Mouse (Mus musculus) liver, embryonic 16.5 days (tissue): ENCODE measurements around the gene Lsamp. TPM values are rescaled to one million over a fixed set of nuclear protein-coding genes. Genes with fewer than 3 reads are reported as not detected.

ENCODE experiments used
- ATAC-seq: fragments of 200-750 bp; cut with Nextera tagmentation; 2 replicates; pipeline ENCODE4 v1.8.0; 2017; ENCODE audit warnings: low read depth, mild to moderate bottlenecking, moderate number of reproducible peaks, moderate library complexity
- H3K27ac ChIP-seq: fragments of 300-500 bp; sonication (generic); 2 replicates; pipeline ENCODE4 v1.5.1; 2014; ENCODE audit warnings: mild to moderate bottlenecking, low read length
- H3K27me3 ChIP-seq: fragments of 300-500 bp; sonication (generic); 2 replicates; pipeline ENCODE4 v1.6.1; 2014; ENCODE audit warnings: low read depth, low read length, mixed read lengths; ENCODE audit not compliant: control insufficient read depth, insufficient read depth
- H3K36me3 ChIP-seq: fragments of 300-500 bp; sonication (generic); 2 replicates; pipeline ENCODE4 v1.6.1; 2014; ENCODE audit warnings: mild to moderate bottlenecking; ENCODE audit not compliant: control insufficient read depth, insufficient read depth
- H3K4me1 ChIP-seq: fragments of 300-500 bp; sonication (generic); 2 replicates; pipeline ENCODE4 v1.6.1; 2014; ENCODE audit warnings: low read depth, low read length, mixed read lengths; ENCODE audit not compliant: control insufficient read depth
- H3K4me2 ChIP-seq: fragments of 300-500 bp; sonication (generic); 2 replicates; pipeline ENCODE4 v1.6.1; 2014; ENCODE audit warnings: low read depth, low read length, mixed read lengths
- H3K4me3 ChIP-seq: fragments of 300-500 bp; sonication (generic); 2 replicates; pipeline ENCODE4 v1.5.1; 2014; ENCODE audit warnings: low read depth, mild to moderate bottlenecking, low read length
- H3K9ac ChIP-seq: fragments of 300-500 bp; sonication (generic); 2 replicates; pipeline ENCODE4 v1.6.1; 2014; ENCODE audit warnings: low read depth, low read length
- H3K9me3 ChIP-seq: fragments of 300-500 bp; sonication (generic); replicated peaks from 2 replicates; pipeline ENCODE4 v1.6.1; 2016; ENCODE audit warnings: low read length; ENCODE audit not compliant: control insufficient read depth
- WGBS: fragments of 180-500 bp; shearing (Covaris S2); extraction: QIAGEN DNeasy Blood & Tissue Kit; methylation state at CpG from one replicate; pipeline ENCODE4 v1.1.7; 2014; ENCODE audit not compliant: insufficient replicate concordance; 5-methylcytosine and 5-hydroxymethylcytosine counted together
- polyA plus RNA-seq: library from polyadenylated mRNA; unstranded; fragments of >200 nt; fragmentation: Nextera tagmentation; extraction: Ambion mirVana; gene quantifications from 2 replicates; pipeline ENCODE4 v1.2.1, GENCODE M21; 2015

The Lsamp gene
- polyA plus RNA-seq, 1 experiment from 2014 or later: 0.15 TPM

DNA sequence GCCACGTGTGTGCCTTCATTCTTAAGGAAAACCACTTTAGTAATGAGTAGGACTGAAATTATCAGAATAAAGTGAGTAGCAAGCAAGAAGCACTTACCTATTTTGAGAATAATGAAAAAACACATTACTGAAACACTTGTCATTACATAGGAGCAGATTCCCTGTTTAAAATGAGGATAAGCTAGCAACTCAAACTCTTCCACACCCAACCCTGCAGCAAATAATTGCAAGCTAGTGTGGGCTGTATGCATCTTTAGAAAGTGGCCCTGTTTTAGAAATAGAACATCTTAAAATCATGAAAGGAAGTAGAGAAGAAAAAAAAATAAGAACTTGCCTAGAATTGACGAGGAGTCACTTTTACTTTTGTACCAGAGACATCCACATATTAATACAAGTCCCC is 1057.5 kb downstream of the Lsamp start:
- Histone ChIP-seq H3K27me3 (no peaks in the 10 kb centered on the region), H3K4me3 (no peak overlapping the region), H3K9me3 (no peaks in the 10 kb centered on the region), H3K9ac (no peak overlapping the region), H3K27ac (no peak overlapping the region), H3K36me3 (no peaks in the 10 kb centered on the region), H3K4me2 (no peak overlapping the region), H3K4me1 (no peaks in the 10 kb centered on the region)
- 37% methylated on average over 2 of the region's 2 CpGs for WGBS
- ATAC-seq: no peak

DNA sequence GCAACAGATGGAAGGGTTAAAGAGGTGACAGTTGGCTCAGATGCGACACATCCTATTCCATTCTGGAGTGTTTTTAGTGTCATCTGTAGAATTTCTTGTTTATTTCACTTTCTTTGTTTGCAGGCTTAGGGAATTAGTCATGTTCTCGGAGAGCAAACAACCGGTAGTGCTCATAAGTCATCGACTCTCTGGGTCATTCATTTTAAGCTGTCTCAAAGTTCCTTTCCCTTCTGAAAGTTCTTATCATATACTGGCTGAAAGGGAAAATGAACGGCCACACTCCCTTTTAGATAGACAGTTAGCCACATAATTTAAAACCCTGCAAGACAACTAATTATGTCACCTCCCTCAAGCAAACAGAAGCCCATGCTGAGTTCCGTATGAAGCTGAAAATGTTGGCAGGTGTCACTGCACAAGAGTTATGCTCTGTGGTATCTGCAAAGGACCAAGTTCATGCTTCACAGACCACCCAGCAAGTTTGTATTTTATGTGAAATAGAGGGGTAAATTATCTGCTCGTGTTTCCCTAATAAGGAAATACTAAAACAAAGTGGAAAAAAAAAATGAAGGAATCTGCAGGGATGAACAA is 1079.2 kb downstream of the Lsamp start:
- Histone ChIP-seq H3K4me1 (no peaks in the 10 kb centered on the region), H3K27me3 (no peaks in the 10 kb centered on the region), H3K4me2 (no peak overlapping the region), H3K4me3 (no peak overlapping the region), H3K9ac (no peak overlapping the region), H3K9me3 (no peaks in the 10 kb centered on the region), H3K36me3 (no peaks in the 10 kb centered on the region), H3K27ac (no peak overlapping the region)
- WGBS: 27% methylated on average over 7 of the region's 7 CpGs
- ATAC-seq: no peak

DNA sequence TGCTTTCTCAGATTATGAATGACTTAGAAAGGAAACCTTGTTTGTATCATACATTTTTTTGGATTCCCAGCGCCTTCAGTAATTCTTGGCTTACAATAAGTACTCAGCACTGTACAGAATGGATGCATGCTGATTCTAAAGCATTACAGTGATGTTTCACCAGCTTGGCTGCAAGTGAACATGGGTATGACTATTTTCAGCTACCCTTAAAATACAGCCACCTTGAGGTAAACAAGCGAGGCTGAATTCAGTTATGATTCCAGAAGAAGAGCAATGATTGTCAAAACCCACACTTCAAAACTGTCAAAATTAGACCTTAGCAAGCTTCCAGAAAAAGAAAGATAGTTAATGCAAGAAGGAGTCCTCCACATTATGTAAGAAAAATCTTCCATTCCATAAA is 1089.3 kb downstream of the Lsamp start:
- Histone ChIP-seq H3K9ac (no peak overlapping the region), H3K4me2 (no peak overlapping the region), H3K27me3 (no peaks in the 10 kb centered on the region), H3K36me3 (no peaks in the 10 kb centered on the region), H3K9me3 (no peaks in the 10 kb centered on the region), H3K27ac (no peak overlapping the region), H3K4me3 (no peak overlapping the region), H3K4me1 (no peaks in the 10 kb centered on the region)
- 58% methylated on average over 2 of the region's 2 CpGs for whole genome bisulfite sequencing
- no peak for ATAC-seq

GRCm38 (mm10) chr16:41088648-41089047 is 1104.5 kb downstream of the Lsamp start:
- Histone ChIP-seq H3K27me3 (no peaks in the 10 kb centered on the region), H3K27ac (no peak overlapping the region), H3K4me3 (no peak overlapping the region), H3K9ac (no peak overlapping the region), H3K4me2 (no peak overlapping the region), H3K36me3 (no peaks in the 10 kb centered on the region), H3K4me1 (no peaks in the 10 kb centered on the region), H3K9me3 (no peaks in the 10 kb centered on the region)
- 65% methylated on average over 2 of the region's 2 CpGs for WGBS
- ATAC-seq: no peak

DNA sequence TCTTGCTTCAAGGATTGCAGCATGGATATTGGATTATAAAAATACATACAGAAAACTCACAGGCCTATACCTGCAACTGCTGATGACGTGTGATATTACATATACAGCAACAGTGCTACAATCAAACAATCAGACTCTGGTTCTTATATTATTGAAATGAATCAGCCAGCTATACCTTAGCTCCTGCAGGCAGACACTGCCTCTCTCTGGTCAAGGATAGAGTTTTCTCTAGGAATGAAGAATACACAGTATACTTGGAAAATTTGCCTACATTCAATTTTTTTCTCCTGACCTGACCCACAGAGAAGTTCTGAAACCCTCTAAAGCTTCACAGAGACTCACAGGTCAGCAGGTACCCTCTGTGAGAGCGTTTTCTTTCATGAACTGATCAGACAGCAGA is 1105.9 kb downstream of the Lsamp start:
- H3K27me3 ChIP-seq: no peaks in the 10 kb centered on the region
- no peak overlapping the region for H3K4me2 ChIP-seq
- H3K27ac ChIP-seq: no peak overlapping the region
- no peaks in the 10 kb centered on the region for H3K4me1 ChIP-seq
- 51% methylated on average over 2 of the region's 2 CpGs for WGBS
- no peak for ATAC-seq
- H3K9me3 ChIP-seq: no peaks in the 10 kb centered on the region
- H3K36me3 ChIP-seq: no peaks in the 10 kb centered on the region
- no peak overlapping the region for H3K9ac ChIP-seq
- no peak overlapping the region for H3K4me3 ChIP-seq

- H3K4me2 ChIP-seq: no peak overlapping the region
- H3K27ac ChIP-seq: no peak overlapping the region
- H3K4me3 ChIP-seq: no peak overlapping the region
- H3K4me1 ChIP-seq: no peaks in the 10 kb centered on the region
- H3K9ac ChIP-seq: no peak overlapping the region
- H3K27me3 ChIP-seq: no peaks in the 10 kb centered on the region
- no peaks in the 10 kb centered on the region for H3K36me3 ChIP-seq
- no peaks in the 10 kb centered on the region for H3K9me3 ChIP-seq
- no peak for ATAC-seq
Observed at GRCm38 (mm10) chr16:41091259-41091658, 1107.1 kb downstream of the Lsamp start.

GRCm38 (mm10) chr16:41102805-41103204 is 1118.6 kb downstream of the Lsamp start:
- no peak for ATAC-seq
- WGBS: 53% methylated on average over 3 of the region's 3 CpGs
- H3K9me3 ChIP-seq: no peaks in the 10 kb centered on the region
- no peak overlapping the region for H3K27ac ChIP-seq
- H3K4me1 ChIP-seq: no peaks in the 10 kb centered on the region
- H3K27me3 ChIP-seq: no peaks in the 10 kb centered on the region
- no peak overlapping the region for H3K4me2 ChIP-seq
- no peak overlapping the region for H3K9ac ChIP-seq
- H3K36me3 ChIP-seq: no peaks in the 10 kb centered on the region
- H3K4me3 ChIP-seq: no peak overlapping the region

GRCm38 (mm10) chr16:41124361-41124760 is 1140.2 kb downstream of the Lsamp start:
- no peak for ATAC-seq

GRCm38 (mm10) chr16:41125051-41125450 is 1140.9 kb downstream of the Lsamp start:
- no peak overlapping the region for H3K4me2 ChIP-seq
- WGBS: 69% methylated on average over 2 of the region's 2 CpGs
- H3K36me3 ChIP-seq: no peaks in the 10 kb centered on the region
- no peak overlapping the region for H3K27ac ChIP-seq
- H3K9ac ChIP-seq: no peak overlapping the region
- no peak overlapping the region for H3K4me3 ChIP-seq
- H3K27me3 ChIP-seq: no peaks in the 10 kb centered on the region
- ATAC-seq: no peak
- H3K9me3 ChIP-seq: no peaks in the 10 kb centered on the region
- H3K4me1 ChIP-seq: no peaks in the 10 kb centered on the region

More at GRCm38 (mm10) chr16:41124361-41124760, 1140.2 kb downstream of the Lsamp start:
- 78% methylated on average over 2 of the region's 2 CpGs for WGBS
- Histone ChIP-seq H3K4me1 (no peaks in the 10 kb centered on the region), H3K4me3 (no peak overlapping the region), H3K9ac (no peak overlapping the region), H3K4me2 (no peak overlapping the region), H3K27ac (no peak overlapping the region), H3K27me3 (no peaks in the 10 kb centered on the region), H3K9me3 (no peaks in the 10 kb centered on the region), H3K36me3 (no peaks in the 10 kb centered on the region)
